Mouse (Mus musculus): ENCODE results near the gene Idh2.
A peak's percentile ranks its signal among the peaks of the same experiment; 100 is the strongest.

DNA sequence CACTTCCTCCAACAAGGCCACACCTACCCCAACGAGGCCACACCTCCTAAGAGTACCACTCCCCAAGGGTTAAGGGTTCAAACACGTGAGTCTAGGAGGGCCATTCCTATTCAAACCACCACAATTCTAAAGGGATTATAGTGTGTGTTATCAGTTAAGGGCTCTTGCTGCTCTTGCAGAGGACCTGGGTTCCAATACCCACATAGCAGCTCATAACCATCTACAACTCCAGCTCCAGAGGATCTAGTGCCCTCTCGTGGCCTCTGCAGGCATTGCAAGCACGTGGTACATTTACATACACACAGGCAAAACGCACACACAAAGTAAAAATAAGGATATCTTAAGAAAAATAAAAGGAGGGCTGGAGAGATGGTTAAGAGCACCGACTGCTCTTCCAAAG is 37.0 kb upstream of the Idh2 start:
- TF ChIP-seq KAT2A (conservative IDR thresholded peaks at IDR 0.05; ENCODE audit: low read depth, low read length) (no peak), E2F4 (IDR thresholded peaks at IDR 0.05; ENCODE audit: borderline replicate concordance, low read depth, low read length) (no peak), CTCF (IDR thresholded peaks at IDR 0.05 in 2 of 3, conservative IDR thresholded peaks at IDR 0.05 in 1 of 3; ENCODE audit: control insufficient read depth in 1 of 3, insufficient read depth in 1 of 3, low read depth in 2 of 3, low read length in 3 of 3, poor library complexity in 1 of 3, severe bottlenecking in 1 of 3) (peak; percentile 79 to 84 (median 80)), EP300 (IDR thresholded peaks at IDR 0.05; ENCODE audit: low read depth in 1 of 2, low read length in 2 of 2) (0 out of 4 replicates have a peak, but pooled peaks of 1 of the 2 experiments have one; percentile 4), MYC (IDR thresholded peaks at IDR 0.05; ENCODE audit: low read depth, low read length) (peak; percentile 93), GATA1 (IDR thresholded peaks at IDR 0.05; ENCODE audit: low read depth, low read length) (no peak), MAFK (IDR thresholded peaks at IDR 0.05; ENCODE audit: borderline replicate concordance, low read depth, low read length) (no peak), MXI1 (IDR thresholded peaks at IDR 0.05; ENCODE audit: low read depth, low read length) (0 out of 2 replicates have a peak, but pooled peaks have one; percentile 35)
